Mouse (Mus musculus) frontal cortex, postnatal 14 days (tissue): ENCODE measurements around the gene Hsf2bp.

ENCODE experiments used
- DNase-seq, 2 experiments: peaks; one replicate each; pipeline ENCODE4 v3.0.0; 2022; ENCODE audit warnings: low spot score in 2 of 2

The Hsf2bp gene

DNA sequence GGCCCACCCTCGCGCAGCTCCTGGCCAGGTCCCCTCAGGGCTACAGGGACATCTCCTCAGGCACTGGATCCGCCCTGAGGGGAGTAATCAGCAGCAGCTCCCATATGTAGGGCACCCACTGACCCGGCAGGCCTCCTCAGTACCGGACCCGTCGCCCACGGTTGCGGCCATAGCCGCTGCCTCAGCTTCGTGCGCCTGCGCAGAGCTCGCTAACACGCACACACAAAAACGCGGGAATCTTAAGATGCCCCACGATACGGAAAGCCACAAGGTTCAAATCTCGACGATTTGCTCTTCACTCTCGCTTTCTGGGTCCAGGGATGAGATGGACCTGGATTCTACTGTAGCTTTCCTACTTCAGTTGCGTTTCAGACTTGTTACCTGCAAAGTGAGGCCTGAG lies 1.8 kb downstream of the Hsf2bp start:
- no peak for DNase-seq

DNA sequence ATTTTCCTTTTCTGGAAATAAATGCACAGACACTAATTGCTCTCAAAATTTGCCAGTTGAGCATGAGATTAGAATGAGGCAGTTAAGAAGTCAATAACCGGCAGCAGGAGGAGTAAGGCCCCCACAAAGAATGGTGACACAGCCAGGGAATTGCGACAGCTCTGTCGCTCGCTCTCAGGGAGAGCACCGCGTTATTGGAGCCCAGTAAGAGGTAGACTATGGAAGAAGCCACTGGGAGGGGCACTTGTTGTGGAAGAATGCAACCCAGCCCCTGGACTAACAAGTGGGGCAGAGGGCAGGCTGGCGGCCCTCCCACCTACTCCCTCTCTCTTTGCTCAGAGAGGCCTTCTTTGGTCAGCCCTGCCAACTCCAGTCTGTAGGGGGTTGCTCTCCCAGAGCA lies 4.5 kb downstream of the Hsf2bp start:
- DNase-seq = no peak

DNA sequence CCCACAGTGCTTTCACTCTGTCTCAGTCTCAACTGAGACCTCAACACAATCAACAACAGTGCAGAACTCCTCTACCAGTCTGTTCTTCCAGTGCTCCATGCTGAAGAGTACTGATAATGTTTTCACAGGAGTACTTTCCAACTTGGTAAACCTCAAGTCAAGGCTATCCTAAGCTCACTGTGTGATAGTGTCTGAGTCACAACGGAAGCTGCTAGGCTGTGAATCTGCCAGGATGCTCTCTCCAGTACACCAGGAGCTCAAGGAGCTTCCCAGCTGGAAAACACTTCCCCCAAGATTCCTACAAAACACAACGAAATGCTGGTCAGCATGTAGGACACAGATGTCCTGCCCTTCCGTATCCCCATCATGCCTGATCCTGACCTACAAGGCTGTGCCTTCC lies 7.8 kb downstream of the Hsf2bp start:
- DNase-seq = no peak

- no peak for DNase-seq
Observed at GRCm38 (mm10) chr17:32027666-32028065, 8.5 kb downstream of the Hsf2bp start.

GRCm38 (mm10) chr17:32025386-32025785 lies 10.8 kb downstream of the Hsf2bp start:
- DNase-seq = peak; percentile 34 to 58

DNA sequence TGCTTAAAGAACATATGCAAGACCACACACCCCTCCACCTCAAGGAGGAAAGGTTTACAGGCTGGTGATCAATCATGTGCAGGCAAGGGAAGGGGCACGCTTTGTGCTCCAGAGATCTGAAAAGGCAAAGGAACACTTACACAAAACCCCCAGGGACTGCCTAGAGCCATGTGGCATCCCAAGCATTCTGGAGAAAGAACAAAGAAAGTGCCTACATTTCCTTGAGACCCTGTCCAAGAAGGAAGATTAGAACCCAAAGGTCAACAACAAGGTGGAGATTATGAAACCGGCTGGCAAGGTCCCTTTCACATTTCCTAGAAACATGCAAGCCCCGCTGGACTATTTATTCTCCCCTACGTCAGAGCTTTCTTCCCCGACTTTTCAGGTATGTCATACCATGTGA lies 11.5 kb downstream of the Hsf2bp start:
- DNase-seq = no peak

GRCm38 (mm10) chr17:32023088-32023487 lies 13.1 kb downstream of the Hsf2bp start:
- DNase-seq = peak; percentile 54 to 70

GRCm38 (mm10) chr17:32022551-32022950 lies 13.6 kb downstream of the Hsf2bp start:
- DNase-seq = no peak

DNA sequence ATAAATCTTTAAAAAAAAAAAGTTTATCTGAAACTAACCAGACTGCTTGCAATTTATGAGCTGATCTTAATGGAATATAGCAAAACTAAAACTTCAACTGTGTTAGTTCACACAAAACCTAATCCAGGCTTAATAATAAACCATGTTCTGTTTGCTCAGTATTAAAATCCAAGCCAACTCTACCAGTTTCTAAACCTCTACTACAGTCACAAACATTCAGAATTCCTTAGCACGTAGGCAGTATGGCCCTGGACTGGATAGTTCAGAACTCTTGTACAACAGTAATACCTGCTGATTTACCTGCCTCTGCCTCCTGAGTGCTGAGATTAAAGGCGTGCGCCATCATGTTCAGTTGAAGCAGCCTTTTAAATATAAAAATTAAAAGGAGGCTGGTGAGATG lies 14.2 kb downstream of the Hsf2bp start:
- no peak for DNase-seq

DNA sequence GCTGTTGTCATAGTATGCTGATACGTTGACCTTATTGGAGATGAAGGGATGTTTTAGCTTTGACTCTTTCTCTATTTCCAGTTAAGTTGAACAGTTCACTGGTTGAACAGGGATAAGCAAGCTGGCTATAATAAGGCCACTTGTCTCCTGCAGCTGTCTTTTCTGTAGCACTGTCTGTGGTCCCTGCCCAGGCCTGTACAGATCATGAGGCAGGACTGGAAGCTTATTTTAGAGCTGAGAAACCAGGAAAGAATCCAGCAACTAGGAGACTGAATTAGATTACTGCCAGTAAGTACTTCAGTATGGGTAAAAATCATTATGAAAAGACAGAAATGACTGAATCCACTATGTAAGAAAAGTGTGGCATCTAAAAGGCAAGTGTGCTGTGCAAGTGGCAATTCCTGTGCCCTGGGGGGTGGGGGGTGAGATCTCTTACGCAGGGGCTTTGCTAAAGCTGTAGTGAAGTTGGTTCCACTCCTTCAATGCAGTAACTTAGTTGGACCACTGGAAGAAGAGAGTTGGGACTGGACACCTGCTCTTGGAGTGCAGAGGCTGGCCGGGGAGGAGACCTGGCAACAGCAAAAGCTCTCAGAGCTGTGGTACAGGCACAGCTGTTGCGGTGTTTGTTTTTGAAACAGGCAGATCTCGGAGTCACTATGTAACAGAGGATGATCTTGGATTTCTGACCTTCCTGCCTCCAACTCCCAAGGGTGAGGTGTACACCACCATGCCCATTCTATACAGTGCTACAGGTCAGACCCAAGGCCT lies 17.8 kb downstream of the Hsf2bp start:
- no peak for DNase-seq

DNA sequence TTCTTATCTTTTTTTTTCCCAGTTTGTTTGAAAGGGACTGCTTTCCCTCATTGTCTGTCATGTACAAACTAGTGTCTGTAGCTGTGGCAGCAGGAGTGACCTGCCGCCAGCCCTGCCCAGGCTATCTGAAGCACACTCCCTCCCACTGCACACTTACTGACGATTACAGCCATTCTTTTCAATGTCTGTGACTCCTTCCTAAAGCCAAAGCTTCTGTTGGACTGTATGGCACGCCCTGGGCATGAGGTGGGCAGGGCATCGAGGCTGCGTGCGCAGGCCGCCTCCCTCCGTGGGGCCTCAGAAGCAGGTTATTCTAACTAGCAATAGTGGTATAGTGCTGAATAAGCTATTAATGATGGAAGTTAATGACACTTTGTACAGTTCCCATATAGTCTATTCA lies 19.7 kb downstream of the Hsf2bp start:
- DNase-seq = no peak

GRCm38 (mm10) chr17:32013659-32014058 lies 22.5 kb downstream of the Hsf2bp start:
- no peak for DNase-seq

GRCm38 (mm10) chr17:32012254-32012653 lies 23.9 kb downstream of the Hsf2bp start:
- DNase-seq = no peak

DNA sequence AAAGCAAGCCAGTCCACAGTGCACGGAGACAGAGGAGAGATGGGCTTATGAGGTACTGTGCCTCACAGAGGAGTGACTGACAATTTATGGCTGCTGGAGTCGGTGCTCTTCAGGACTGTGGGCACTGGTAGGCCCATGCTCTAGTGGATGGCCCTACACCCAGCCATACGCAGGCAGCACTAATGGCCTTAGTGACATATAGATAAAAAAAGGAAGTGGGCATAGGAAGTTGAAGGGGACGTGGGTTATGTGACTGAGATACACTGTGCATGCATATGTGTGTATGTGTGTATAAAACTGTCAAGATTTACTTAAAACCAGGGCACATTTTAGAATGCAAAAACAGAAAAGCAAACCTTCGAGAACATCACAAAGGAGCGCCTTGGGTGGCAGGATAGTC lies 24.5 kb downstream of the Hsf2bp start:
- no peak for DNase-seq

DNA sequence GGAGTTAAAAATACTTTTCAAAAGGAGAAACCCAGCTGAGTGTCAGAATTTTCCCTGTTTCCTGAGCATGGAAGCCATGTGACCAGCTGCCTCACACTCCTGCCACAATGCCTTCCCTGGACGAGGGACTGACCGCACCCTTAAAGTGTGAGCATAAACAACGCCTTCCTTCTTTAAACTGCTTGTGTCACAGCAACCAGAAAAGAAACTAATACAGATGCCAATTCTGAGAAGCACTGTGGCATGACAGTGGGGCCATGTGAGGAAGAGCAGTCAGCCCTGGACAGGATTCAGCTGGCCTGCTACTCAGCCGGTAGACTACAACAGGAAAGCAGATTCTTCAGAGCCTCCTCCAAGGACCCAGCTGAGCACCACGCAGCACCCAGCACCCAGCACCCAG lies 29.3 kb downstream of the Hsf2bp start:
- DNase-seq = no peak

- DNase-seq = no peak
Observed at GRCm38 (mm10) chr17:32003251-32003650, 32.9 kb downstream of the Hsf2bp start.

GRCm38 (mm10) chr17:31998351-31998750 lies 37.8 kb downstream of the Hsf2bp start:
- DNase-seq = no peak

GRCm38 (mm10) chr17:31996331-31996730 lies 39.8 kb downstream of the Hsf2bp start:
- DNase-seq = peak in 1 of 2 experiments; percentile 13

DNA sequence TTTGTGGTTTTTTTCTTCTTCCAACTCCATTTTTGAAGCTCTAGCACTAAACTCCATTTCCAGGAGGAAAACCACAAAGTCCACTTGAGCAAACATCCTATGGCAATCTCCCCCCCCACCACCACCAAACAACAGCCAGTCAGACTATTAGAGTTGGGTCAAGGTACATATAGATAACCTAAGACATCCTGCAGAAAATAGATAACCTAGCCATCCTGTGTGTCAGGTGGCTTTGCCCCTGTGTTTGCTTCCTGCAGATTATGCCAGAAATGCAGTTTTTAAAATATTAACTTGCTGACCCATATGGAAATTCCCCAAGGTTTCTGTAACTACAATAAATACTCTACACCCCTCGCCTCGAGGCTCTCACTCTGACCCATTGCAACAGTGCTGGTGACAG lies 40.4 kb downstream of the Hsf2bp start:
- no peak for DNase-seq

DNA sequence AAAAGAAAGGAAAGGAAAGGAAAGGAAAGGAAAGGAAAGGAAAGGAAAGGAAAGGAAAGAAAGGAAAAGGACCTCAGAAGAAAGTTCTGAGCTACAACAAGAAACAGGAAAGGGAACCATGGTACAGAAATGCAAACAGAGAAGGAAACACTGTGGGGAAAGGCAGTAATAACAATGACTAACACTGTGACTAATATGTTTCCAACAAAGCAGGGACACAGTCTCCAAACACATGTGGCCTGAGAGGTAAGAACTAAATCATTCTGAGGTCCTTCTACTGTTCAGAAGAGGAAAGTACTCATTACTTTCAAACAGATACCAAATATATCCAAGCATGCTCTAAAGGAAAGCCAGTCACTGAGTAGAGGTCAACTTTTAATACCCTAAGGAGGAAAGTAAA lies 42.0 kb downstream of the Hsf2bp start:
- no peak for DNase-seq

GRCm38 (mm10) chr17:31993354-31993753 lies 42.8 kb downstream of the Hsf2bp start:
- no peak for DNase-seq

GRCm38 (mm10) chr17:31992004-31992403 lies 44.1 kb downstream of the Hsf2bp start:
- DNase-seq = no peak

GRCm38 (mm10) chr17:31989035-31989434 lies 47.1 kb downstream of the Hsf2bp start:
- no peak for DNase-seq

GRCm38 (mm10) chr17:31986915-31987314 lies 49.2 kb downstream of the Hsf2bp start:
- DNase-seq = no peak
